Comparison of ENCODE assay signal across 7 mouse cellular contexts in the genomic region with DNA sequence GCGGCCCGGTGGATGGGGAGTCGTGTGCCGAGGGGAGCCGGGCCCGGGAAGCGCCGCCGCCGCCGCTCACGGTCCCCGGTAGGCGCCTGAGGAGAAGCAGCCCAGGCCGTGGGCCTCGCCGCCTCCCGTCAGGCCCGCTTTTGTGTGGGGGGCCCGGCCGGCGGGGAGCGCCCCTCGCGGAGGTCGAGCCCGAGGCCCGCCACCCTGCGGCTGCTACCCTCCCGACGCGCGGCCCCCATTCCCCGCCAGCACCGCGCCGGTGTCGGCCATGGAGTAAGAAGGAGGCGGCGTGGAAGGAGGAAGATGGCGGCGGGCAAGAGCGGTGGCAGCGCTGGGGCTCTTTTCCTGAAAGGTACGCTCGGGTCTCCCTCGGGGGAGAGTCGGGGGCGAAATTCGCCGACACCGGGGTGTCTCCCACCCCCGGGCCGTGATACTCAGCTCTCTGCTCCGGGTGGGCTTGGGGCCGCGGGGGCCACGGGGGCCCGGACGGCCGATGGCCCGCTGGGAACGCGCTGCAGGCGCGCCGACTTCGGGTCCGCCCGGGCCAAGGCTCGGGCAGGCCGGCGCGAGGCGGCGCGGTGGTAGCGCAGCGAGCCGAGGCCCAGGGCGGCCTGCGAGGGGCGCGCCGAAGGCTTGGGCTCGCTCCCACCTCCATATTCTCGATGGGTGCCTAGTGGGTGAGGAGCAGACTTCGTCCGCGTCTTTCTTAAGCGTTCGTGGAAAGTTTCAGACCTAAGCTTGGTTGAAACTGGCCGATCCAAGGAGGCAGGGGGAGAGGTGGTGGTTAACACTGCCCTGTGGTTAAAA. TPM values are rescaled to one million over a fixed set of nuclear protein-coding genes. Genes with fewer than 3 reads are reported as not detected.
DNase-seq lines count a peak whose midpoint lies in the region; ATAC-seq and TF ChIP-seq lines count a peak whose summit lies in the region.

No protein-coding gene starts in this region.

- peak overlapping the region; percentile 99 for H3K9ac ChIP-seq in embryonic facial prominence, embryonic 12.5 days
- peak overlapping the region; percentile 97 for H3K9ac ChIP-seq in heart, adult 2 months (ENCODE audit: low read depth, low read length)
- H3K9ac ChIP-seq in limb, embryonic 13.5 days: peak overlapping the region; percentile 99
- H3K9ac ChIP-seq in midbrain, embryonic 14.5 days (replicated peaks; ENCODE audit: low read length): peak overlapping the region; percentile 100

- ATAC-seq in embryonic facial prominence, embryonic 12.5 days (ENCODE audit: insufficient number of reproducible peaks, insufficient read depth, low FRiP score, low TSS enrichment): peak; percentile 80
- ATAC-seq in limb, embryonic 13.5 days (ENCODE audit: low FRiP score, low read depth): peak; percentile 82
- peak; percentile 84 for ATAC-seq in midbrain, embryonic 14.5 days (ENCODE audit: low FRiP score, low TSS enrichment)

- DNase-seq in adrenal gland, postnatal 25 days: peak; percentile 70
- peak; percentile 86 to 87 for DNase-seq in heart, adult 2 months
- peak; percentile 77 for DNase-seq in kidney, adult 2 months
- DNase-seq in midbrain, embryonic 14.5 days: peak; percentile 84

- peak; percentile 29 for TF ChIP-seq CTCF in heart, adult 2 months (IDR thresholded peaks at IDR 0.05)
- no peak for TF ChIP-seq CTCF in kidney, adult 2 months (conservative IDR thresholded peaks at IDR 0.05; ENCODE audit: insufficient read depth, insufficient read length, low read depth, low read length)
- TF ChIP-seq CTCF in small intestine, adult 2 months (IDR thresholded peaks at IDR 0.05; ENCODE audit: extremely low read depth, insufficient read length, insufficient replicate concordance, low read depth, low read length): no peak

- intact Hi-C loops in heart, adult 2 months (cut with DNase I): loop anchor here (5.0 kb wide), 2 partner anchors 95 to 275 kb away; a partner anchor contains a TSS

- 0 out of 2 replicates have a peak, but pooled peaks cover 2% of the 10 kb centered on the region for H3K9me3 ChIP-seq in embryonic facial prominence, embryonic 12.5 days
- 0 out of 2 replicates have a peak, but pooled peaks cover 7% of the 10 kb centered on the region for H3K9me3 ChIP-seq in limb, embryonic 13.5 days
- no peaks in the 10 kb centered on the region for H3K9me3 ChIP-seq in midbrain, embryonic 14.5 days (ENCODE audit: control insufficient read depth, low read length)

- TF ChIP-seq EP300 in heart, adult 2 months (IDR thresholded peaks at IDR 0.05; ENCODE audit: insufficient read depth, low read depth, low read length): no peak

- H3K27ac ChIP-seq in embryonic facial prominence, embryonic 12.5 days: peak overlapping the region; percentile 100
- H3K27ac ChIP-seq in heart, adult 2 months: peak overlapping the region; percentile 94
- H3K27ac ChIP-seq in kidney, adult 2 months (ENCODE audit: insufficient read depth, low read depth, low read length): peak overlapping the region; percentile 84
- H3K27ac ChIP-seq in limb, embryonic 13.5 days: peak overlapping the region; percentile 100
- H3K27ac ChIP-seq in midbrain, embryonic 14.5 days (replicated peaks; ENCODE audit: low read depth, low read length): peak overlapping the region; percentile 100
- peak overlapping the region; percentile 93 for H3K27ac ChIP-seq in small intestine, adult 2 months (ENCODE audit: insufficient read depth, low read depth, low read length)

- H3K4me2 ChIP-seq in embryonic facial prominence, embryonic 12.5 days (replicated peaks): peak overlapping the region; percentile 52
- peak overlapping the region; percentile 67 for H3K4me2 ChIP-seq in limb, embryonic 13.5 days (replicated peaks)
- H3K4me2 ChIP-seq in midbrain, embryonic 14.5 days (ENCODE audit: low read length): peak overlapping the region; percentile 64

- H3K79me2 ChIP-seq in heart, adult 2 months (replicated peaks; ENCODE audit: control insufficient read depth, insufficient read depth, low read length): peaks cover 2% of the 10 kb centered on the region

- no peaks in the 10 kb centered on the region for H3K36me3 ChIP-seq in embryonic facial prominence, embryonic 12.5 days
- peaks cover 17% of the 10 kb centered on the region for H3K36me3 ChIP-seq in heart, adult 2 months (ENCODE audit: control insufficient read depth, insufficient read depth, low read length)
- H3K36me3 ChIP-seq in kidney, adult 2 months (ENCODE audit: control insufficient read depth, insufficient read depth, low read length): no peaks in the 10 kb centered on the region
- no peaks in the 10 kb centered on the region for H3K36me3 ChIP-seq in limb, embryonic 13.5 days
- H3K36me3 ChIP-seq in midbrain, embryonic 14.5 days (ENCODE audit: control insufficient read depth, insufficient read depth, low read length): no peaks in the 10 kb centered on the region
- H3K36me3 ChIP-seq in small intestine, adult 2 months (ENCODE audit: control insufficient read depth, insufficient read depth, low read length): no peaks in the 10 kb centered on the region

- no peaks in the 10 kb centered on the region for H3K27me3 ChIP-seq in embryonic facial prominence, embryonic 12.5 days
- no peaks in the 10 kb centered on the region for H3K27me3 ChIP-seq in heart, adult 2 months (ENCODE audit: control insufficient read depth, insufficient read depth, low read length)
- no peaks in the 10 kb centered on the region for H3K27me3 ChIP-seq in kidney, adult 2 months (replicated peaks; ENCODE audit: control insufficient read depth, insufficient read depth, low read length)
- H3K27me3 ChIP-seq in limb, embryonic 13.5 days: no peaks in the 10 kb centered on the region
- no peaks in the 10 kb centered on the region for H3K27me3 ChIP-seq in midbrain, embryonic 14.5 days (ENCODE audit: control insufficient read depth, insufficient read depth, low read length)
- no peaks in the 10 kb centered on the region for H3K27me3 ChIP-seq in small intestine, adult 2 months (ENCODE audit: control insufficient read depth, insufficient read depth, low read length)

- no peak for TF ChIP-seq POLR2A in heart, adult 2 months (IDR thresholded peaks at IDR 0.05; ENCODE audit: insufficient read depth, low read depth, low read length)
- no peak for TF ChIP-seq POLR2A in kidney, adult 2 months (IDR thresholded peaks at IDR 0.05; ENCODE audit: low read depth, low read length)
- no peak for TF ChIP-seq POLR2A in small intestine, adult 2 months (IDR thresholded peaks at IDR 0.05; ENCODE audit: low read depth, low read length)

- H3K4me3 ChIP-seq in embryonic facial prominence, embryonic 12.5 days: peak overlapping the region; percentile 78
- H3K4me3 ChIP-seq in heart, adult 2 months: peak overlapping the region; percentile 75
- peak overlapping the region; percentile 98 for H3K4me3 ChIP-seq in kidney, adult 2 months (ENCODE audit: insufficient read depth, low read depth, low read length)
- H3K4me3 ChIP-seq in limb, embryonic 13.5 days: peak overlapping the region; percentile 90
- peak overlapping the region; percentile 91 for H3K4me3 ChIP-seq in midbrain, embryonic 14.5 days (replicated peaks; ENCODE audit: low read depth, low read length)
- peak overlapping the region; percentile 99 for H3K4me3 ChIP-seq in small intestine, adult 2 months (ENCODE audit: low read depth, low read length)

- peaks cover 16% of the 10 kb centered on the region; the same call in 1 of the 2 replicates for H3K4me1 ChIP-seq in embryonic facial prominence, embryonic 12.5 days
- peaks cover 7% of the 10 kb centered on the region for H3K4me1 ChIP-seq in heart, adult 2 months (ENCODE audit: control insufficient read depth, insufficient read depth, low read length)
- peaks cover 18% of the 10 kb centered on the region for H3K4me1 ChIP-seq in kidney, adult 2 months (ENCODE audit: control insufficient read depth, insufficient read depth, low read length)
- H3K4me1 ChIP-seq in limb, embryonic 13.5 days: peaks cover 33% of the 10 kb centered on the region
- peaks cover 24% of the 10 kb centered on the region for H3K4me1 ChIP-seq in midbrain, embryonic 14.5 days (ENCODE audit: control insufficient read depth, insufficient read depth, low read length)
- peaks cover 4% of the 10 kb centered on the region; the same call in 1 of the 2 replicates for H3K4me1 ChIP-seq in small intestine, adult 2 months (ENCODE audit: control insufficient read depth, insufficient read depth, insufficient read length, low read length)

- WGBS in embryonic facial prominence, embryonic 12.5 days: under 1% methylated on average over 93 of the region's 93 CpGs
- WGBS in heart, adult 2 months: under 1% methylated on average over 92 of the region's 93 CpGs
- 1% methylated on average over 90 of the region's 93 CpGs for WGBS in kidney, adult 2 months
- 0% methylated on average over 79 of the region's 93 CpGs for WGBS in limb, embryonic 13.5 days
- under 1% methylated on average over 79 of the region's 93 CpGs for WGBS in midbrain, embryonic 14.5 days
- under 1% methylated on average over 92 of the region's 93 CpGs for WGBS in small intestine, adult 2 months

RNA-seq across cellular contexts. Expression of a gene that starts 0.7 kb away (rescaled TPM):
- total RNA-seq in adrenal gland, postnatal 25 days (2021): 118 and 122 TPM in 2 replicates
- 79.4 and 82.2 TPM in 2 replicates for polyA plus RNA-seq in embryonic facial prominence, embryonic 12.5 days (2016; fragmentation: Nextera tagmentation; extraction: Ambion mirVana)
- 10 to 100 TPM; 62.5 to 72.7 TPM for total RNA-seq in heart, adult 2 months (2021)
- 9.6 and 18.0 TPM in 2 replicates for polyA plus RNA-seq in heart, adult 2 months (2012; rRNA removed)
- 18.4 and 23.9 TPM in 2 replicates for polyA plus RNA-seq in kidney, adult 2 months (2012; rRNA removed)
- polyA plus RNA-seq in limb, embryonic 13.5 days (2015; fragmentation: Nextera tagmentation; extraction: Ambion mirVana): 57.8 and 60.2 TPM in 2 replicates
- 64.4 and 73.4 TPM in 2 replicates for polyA plus RNA-seq in midbrain, embryonic 14.5 days (2014; fragmentation: Nextera tagmentation; extraction: Ambion mirVana)
- 9.1 and 14.9 TPM in 2 replicates for polyA plus RNA-seq in small intestine, adult 2 months (2012; rRNA removed)

RNA-seq across cellular contexts. Expression of a gene that starts 54.8 kb away (rescaled TPM):
- 108 and 113 TPM in 2 replicates for total RNA-seq in adrenal gland, postnatal 25 days (2021)
- polyA plus RNA-seq in embryonic facial prominence, embryonic 12.5 days (2016; fragmentation: Nextera tagmentation; extraction: Ambion mirVana): 2.3 and 4.3 TPM in 2 replicates
- 100 to 1,000 TPM in 1 of 2 experiments, 10 to 100 TPM in 1; 91.1 to 126 TPM for total RNA-seq in heart, adult 2 months (2021)
- polyA plus RNA-seq in heart, adult 2 months (2012; rRNA removed): 18.8 and 31.3 TPM in 2 replicates
- polyA plus RNA-seq in kidney, adult 2 months (2012; rRNA removed): 1.5 and 1.8 TPM in 2 replicates
- 4.1 and 4.4 TPM in 2 replicates for polyA plus RNA-seq in limb, embryonic 13.5 days (2015; fragmentation: Nextera tagmentation; extraction: Ambion mirVana)
- polyA plus RNA-seq in midbrain, embryonic 14.5 days (2014; fragmentation: Nextera tagmentation; extraction: Ambion mirVana): 2.3 and 4.2 TPM in 2 replicates
- 1.3 and 1.7 TPM in 2 replicates for polyA plus RNA-seq in small intestine, adult 2 months (2012; rRNA removed)

Comparison
In these comparisons a context has a peak if more than half of its experiments do, and no peak if none do; other contexts are left out.
1. Peak in every context shown above with its lines: DNase-seq, ATAC-seq, H3K4me3 ChIP-seq and H3K27ac ChIP-seq.